In genomic region chr1:38836477-38836872, GRCm38 (mm10) we compare ENCODE assay signal across 8 mouse cellular contexts. TPM values are rescaled to one million over a fixed set of nuclear protein-coding genes. Genes with fewer than 3 reads are reported as not detected.
DNase-seq lines count a peak whose midpoint lies in the region; ATAC-seq and TF ChIP-seq lines count a peak whose summit lies in the region.

TSS of gene Lonrf2 (minus strand) at chr1:38836711.

- TF ChIP-seq CTCF in kidney, postnatal 0 days (IDR thresholded peaks at IDR 0.05; ENCODE audit: low read depth) = no peak

- WGBS in kidney, postnatal 0 days = 2% methylated on average over 33 of the region's 47 CpGs
- WGBS in midbrain, embryonic 15.5 days = 1% methylated on average over 47 of the region's 47 CpGs

- H3K4me2 ChIP-seq in kidney, postnatal 0 days (ENCODE audit: low read length) = peak within 1 kb of the TSS; percentile 98
- H3K4me2 ChIP-seq in midbrain, embryonic 15.5 days = peak within 1 kb of the TSS; percentile 97

- H3K4me3 ChIP-seq in kidney, postnatal 0 days (replicated peaks; ENCODE audit: low read depth, low read length) = peak within 1 kb of the TSS; percentile 59
- H3K4me3 ChIP-seq in midbrain, embryonic 15.5 days = peak within 1 kb of the TSS; percentile 91

- H3K4me1 ChIP-seq in kidney, postnatal 0 days (replicated peaks; ENCODE audit: insufficient read depth, low read length) = peaks cover 5% of the 10 kb centered on the region; the same call in 1 of the 2 replicates
- peaks cover 19% of the 10 kb centered on the region for H3K4me1 ChIP-seq in midbrain, embryonic 15.5 days

- peak; percentile 13 for DNase-seq in kidney, postnatal 0 days (ENCODE audit: low spot score)
- no peak for DNase-seq in kidney, adult 8-10 months
- peak; percentile 88 to 91 for DNase-seq in cerebellum, postnatal 10 days
- DNase-seq in frontal cortex, postnatal 14 days (ENCODE audit: low spot score in 2 of 2) = peak; percentile 76 to 77
- peak; percentile 64 for DNase-seq in layer of hippocampus, postnatal 25 days (ENCODE audit: extremely low spot score in 1 of 2, low spot score in 1 of 2)
- no peak for DNase-seq in thymus, postnatal 4 days

- no peak within 1 kb of the TSS for H3K27ac ChIP-seq in kidney, postnatal 0 days
- peak within 1 kb of the TSS; percentile 96 for H3K27ac ChIP-seq in midbrain, embryonic 15.5 days

- peak within 1 kb of the TSS; percentile 65 for H3K9ac ChIP-seq in kidney, postnatal 0 days (ENCODE audit: low read depth, low read length)
- H3K9ac ChIP-seq in midbrain, embryonic 15.5 days = peak within 1 kb of the TSS; percentile 95

- ATAC-seq in kidney, postnatal 0 days (replicated peaks; ENCODE audit: low FRiP score, low read depth) = peak; percentile 65; the same call in 1 of the 2 replicates
- ATAC-seq in midbrain, embryonic 15.5 days (replicated peaks) = peak; percentile 96
- ATAC-seq in megakaryocyte-erythroid progenitor cell, adult 5-6 weeks (replicated peaks; ENCODE audit: low FRiP score, low TSS enrichment, poor library complexity, severe bottlenecking) = no peak

- H3K36me3 ChIP-seq in kidney, postnatal 0 days (ENCODE audit: insufficient read depth, low read length) = no peaks in the 10 kb centered on the region
- H3K36me3 ChIP-seq in midbrain, embryonic 15.5 days (replicated peaks) = no peaks in the 10 kb centered on the region

- no peaks in the 10 kb centered on the region for H3K9me3 ChIP-seq in kidney, postnatal 0 days (replicated peaks; ENCODE audit: low read length)
- H3K9me3 ChIP-seq in midbrain, embryonic 15.5 days = no peaks in the 10 kb centered on the region

- 0 out of 2 replicates have a peak, but pooled peaks cover 8% of the 10 kb centered on the region for H3K27me3 ChIP-seq in kidney, postnatal 0 days (ENCODE audit: insufficient read depth, low read length)
- H3K27me3 ChIP-seq in midbrain, embryonic 15.5 days (replicated peaks) = no peaks in the 10 kb centered on the region

RNA-seq across cellular contexts. Expression of gene Lonrf2, which starts in this region (rescaled TPM):
- 0.77 and 0.82 TPM in 2 replicates for polyA plus RNA-seq in kidney, postnatal 0 days (2015; fragmentation: Nextera tagmentation; extraction: Ambion mirVana)
- total RNA-seq in layer of hippocampus, postnatal 25 days (2021) = 100 to 1,000 TPM; 104 to 107 TPM
- polyA plus RNA-seq in midbrain, embryonic 15.5 days (2015; fragmentation: Nextera tagmentation; extraction: Ambion mirVana) = 22.2 and 26.4 TPM in 2 replicates
- total RNA-seq in megakaryocyte-erythroid progenitor cell, adult 5-6 weeks (2014; fragmentation: Nextera tagmentation) = 0.79 and 2.3 TPM in 2 replicates
- total RNA-seq in megakaryocyte-erythroid progenitor cell, adult 5-6 weeks (2017) = 0.30 and 1.8 TPM in 2 replicates

Comparison
In these comparisons a context has a peak if more than half of its experiments do, and no peak if none do; other contexts are left out.
1. RNA of gene Lonrf2 (total RNA-seq): 104 to 107 TPM in layer of hippocampus, postnatal 25 days; 0.30 to 2.3 TPM in megakaryocyte-erythroid progenitor cell, adult 5-6 weeks; every median in the first group is over 10 times any median in the second.
2. RNA of gene Lonrf2 (polyA plus RNA-seq): 22.2 to 26.4 TPM in midbrain, embryonic 15.5 days; 0.77 to 0.82 TPM in kidney, postnatal 0 days; every median in the first group is over 10 times any median in the second.
3. Peak in DNase-seq, ATAC-seq, H3K4me3 ChIP-seq, H3K9ac ChIP-seq and H3K4me2 ChIP-seq in kidney, postnatal 0 days; RNA of the gene not detected or under 1 TPM.
4. DNase-seq: peak in cerebellum, postnatal 10 days (2 of 2), frontal cortex, postnatal 14 days (2 of 2) and layer of hippocampus, postnatal 25 days (2 of 2); none in kidney, adult 8-10 months (0 of 2) and thymus, postnatal 4 days (single experiment).